Mouse (Mus musculus) erythroblast, adult 5-6 weeks (primary cell): ENCODE measurements around the gene Cd209f. TPM values are rescaled to one million over a fixed set of nuclear protein-coding genes. Genes with fewer than 3 reads are reported as not detected.
"Not testable (repeated sequence)": the region's sequence is repeated elsewhere in the genome, so short reads cannot be mapped to it uniquely, and the experiment has no call there.

ENCODE experiments used
- ATAC-seq: replicated peaks from 2 replicates; pipeline ENCODE4 v1.8.0; 2016; ENCODE audit warnings: moderate number of reproducible peaks, mild to moderate bottlenecking, moderate TSS enrichment, inconsistent platforms; ENCODE audit not compliant: poor library complexity, low FRiP score, severe bottlenecking
- total RNA-seq, 2 experiments: library from RNA; stranded (forward) in 1 of 2; stranded (reverse) in 1 of 2; fragments of 150-400 nt in 1 of 2; fragments of 200-764, 138-1000 nt in 1 of 2; gene quantifications; 2 replicates each; pipeline versions ENCODE4 v1.2.3 to v1.2.4; 2015 to 2017; ENCODE audit warnings: low replicate concordance in 2 of 2

Cd209f gene
- 2.3 and 7.1 TPM in 2 replicates for total RNA-seq (2015; ENCODE audit: low replicate concordance)
- 1.4 and 3.4 TPM in 2 replicates for total RNA-seq (2017; ENCODE audit: low replicate concordance)

DNA sequence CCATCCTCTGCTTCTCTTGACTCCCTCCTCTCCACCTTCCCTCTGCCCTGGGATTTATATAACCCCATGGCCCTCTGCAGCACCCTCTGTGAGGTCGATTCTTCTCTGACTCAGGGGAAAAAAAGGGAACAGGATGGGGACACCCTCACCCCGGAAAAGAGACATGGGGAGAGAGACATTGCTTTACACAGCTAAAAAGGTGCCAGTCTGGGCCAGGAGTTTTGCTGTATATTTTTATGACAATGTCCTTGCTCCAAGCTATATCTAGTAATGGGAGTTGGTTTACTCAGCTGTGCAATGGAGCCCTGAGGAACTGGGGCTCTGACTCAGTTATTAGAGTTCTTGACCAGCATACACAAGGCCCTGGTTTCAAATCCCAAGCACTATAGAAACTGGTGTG lies at the start of gene Cd209f:
Gene Cd209f, minus strand, starts transcription at position 101 of the 400 bp plus-strand sequence.
- not testable (repeated sequence) for ATAC-seq

- no peak for ATAC-seq
Measured at GRCm38 (mm10) chr8:4154878-4155277, 49.2 kb upstream of the Cd209f start.

- no peak for ATAC-seq
Measured at GRCm38 (mm10) chr8:4147272-4147671, 41.6 kb upstream of the Cd209f start.

DNA sequence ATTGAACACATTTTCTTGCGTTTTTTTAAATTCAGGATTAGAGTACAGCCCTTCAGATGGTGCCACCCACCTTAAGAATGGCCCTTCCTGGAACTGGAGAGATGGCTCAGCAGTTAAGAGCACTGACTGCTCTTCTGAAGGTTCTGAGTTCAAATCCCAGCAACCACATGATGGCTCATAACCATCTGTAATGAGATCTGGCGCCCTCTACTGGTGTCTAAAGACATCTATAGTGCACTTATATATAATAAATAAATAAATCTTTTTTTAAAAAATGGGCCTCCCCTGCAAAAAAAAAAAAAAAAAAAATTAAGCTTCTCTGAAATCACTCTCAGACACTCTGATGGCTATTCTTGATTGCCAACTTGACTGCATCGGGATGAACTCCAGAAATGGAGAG lies 36.1 kb upstream of the Cd209f start:
- no peak for ATAC-seq

DNA sequence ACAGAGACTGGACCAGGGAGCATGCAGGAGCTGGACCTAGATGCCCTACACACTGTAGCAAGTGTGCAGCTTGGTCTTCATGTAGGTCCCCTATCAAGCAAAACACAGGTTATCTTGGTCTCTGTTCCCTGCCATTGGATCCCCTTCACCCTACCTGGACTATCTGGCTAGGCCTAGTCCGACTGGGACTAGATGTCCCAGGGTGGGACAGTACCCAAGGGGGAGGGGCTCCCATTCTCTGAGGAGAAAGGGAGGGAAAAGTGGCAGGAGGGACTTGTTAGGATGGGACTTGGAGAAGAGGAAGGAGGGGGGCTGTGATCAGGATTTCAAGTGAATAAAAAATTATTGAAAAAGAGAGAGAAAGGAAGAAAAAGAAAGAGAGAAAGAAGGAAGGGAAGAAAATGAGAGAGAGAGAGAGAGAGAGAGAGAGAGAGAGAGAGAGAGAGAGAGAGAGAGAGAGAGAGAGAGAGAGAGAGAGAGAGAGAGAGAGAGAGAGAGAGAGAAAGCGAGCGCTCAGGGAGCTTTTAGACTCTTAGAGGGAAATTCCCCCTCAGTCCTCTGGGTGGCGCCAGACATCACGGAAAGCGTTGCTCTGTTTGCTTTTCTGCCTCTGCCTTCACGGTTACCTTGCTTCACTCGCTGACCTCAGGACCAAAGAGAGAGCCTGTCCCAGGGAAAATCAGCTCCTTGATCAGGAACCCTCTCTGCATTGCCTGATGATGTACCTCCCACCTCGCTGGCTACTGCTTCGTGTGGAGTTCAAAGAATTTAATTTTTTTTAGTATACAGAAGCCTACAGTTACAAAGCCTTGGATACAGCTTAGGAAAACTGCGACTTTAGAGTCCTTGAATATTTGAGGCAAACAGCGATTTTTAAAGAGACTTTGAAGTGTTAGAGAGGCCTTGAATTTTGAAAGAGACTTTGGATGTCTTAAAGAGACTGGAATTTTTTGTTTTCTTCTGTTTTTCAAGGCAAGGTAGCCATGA lies 34.3 kb upstream of the Cd209f start:
- peak; percentile 78 for ATAC-seq

GRCm38 (mm10) chr8:4133798-4134197 lies 28.2 kb upstream of the Cd209f start, which contains the start of gene Cd209g:
TSS of gene Cd209g (plus strand) at chr8:4134098.
- no peak for ATAC-seq

DNA sequence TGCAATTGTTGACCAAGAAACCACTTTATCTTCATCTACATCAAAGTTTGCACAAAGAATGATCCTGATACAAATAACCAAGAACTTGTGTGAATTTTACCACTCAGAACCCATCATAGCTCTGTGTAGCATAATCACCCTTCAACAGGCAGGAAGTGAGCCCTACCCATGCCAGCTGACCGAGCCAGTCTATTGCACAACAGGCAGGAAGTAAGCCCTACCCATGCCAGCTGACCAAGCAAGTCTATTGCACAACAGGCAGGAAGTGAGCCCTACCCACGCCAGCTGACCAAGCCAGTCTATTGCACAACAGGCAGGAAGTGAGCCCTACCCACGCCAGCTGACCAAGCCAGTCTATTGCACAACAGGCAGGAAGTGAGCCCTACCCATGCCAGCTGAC lies 17.1 kb downstream of the Cd209f start:
- not testable (repeated sequence) for ATAC-seq

DNA sequence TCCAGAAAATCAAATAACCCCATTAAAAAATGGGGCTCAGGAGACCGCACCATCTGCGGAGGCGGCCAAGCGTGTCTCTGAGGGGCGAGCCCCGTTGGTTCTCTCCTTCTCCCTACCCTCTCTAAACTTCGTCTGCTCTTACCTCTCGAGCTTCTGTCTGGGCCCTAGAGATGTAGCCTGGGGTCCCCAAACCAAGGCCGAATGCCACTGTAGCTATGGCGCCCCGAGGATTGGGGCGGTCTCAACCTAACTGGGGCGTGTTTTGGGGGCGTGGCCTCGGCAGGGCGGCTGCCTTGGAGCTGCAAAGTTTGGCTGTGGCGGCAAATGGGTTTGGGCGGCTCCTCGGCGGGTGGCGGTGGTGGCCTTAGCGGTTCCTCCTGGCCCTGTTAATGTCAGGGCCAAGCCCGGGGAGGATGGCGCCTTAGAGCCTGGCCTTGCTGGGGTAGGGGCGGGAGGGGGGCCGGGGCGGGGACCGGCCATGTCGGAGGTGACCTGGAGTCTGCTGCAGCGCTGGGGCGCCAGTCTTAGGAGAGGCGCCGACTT lies 18.4 kb downstream of the Cd209f start:
- ATAC-seq: peak; percentile 99

Other genes starting within 250 kb of the Cd209f start
- gene Cd209d, start 227.3 kb downstream of the Cd209f start, total RNA-seq (2015; ENCODE audit: low replicate concordance): not detected in 2 replicates
- not detected in 2 replicates for gene Cd209d, start 227.3 kb downstream of the Cd209f start, total RNA-seq (2017; ENCODE audit: low replicate concordance)
- gene Cd209b, start 179.0 kb downstream of the Cd209f start, total RNA-seq (2015; ENCODE audit: low replicate concordance): not detected in 2 replicates
- 0.09 TPM in 1 of 2 replicates, not detected in the other for gene Cd209b, start 179.0 kb downstream of the Cd209f start, total RNA-seq (2017; ENCODE audit: low replicate concordance)
- not detected in 2 replicates for gene Cd209c, start 151.1 kb downstream of the Cd209f start, total RNA-seq (2015; ENCODE audit: low replicate concordance)
- 0.17 TPM in 1 of 2 replicates, not detected in the other for gene Cd209c, start 151.1 kb downstream of the Cd209f start, total RNA-seq (2017; ENCODE audit: low replicate concordance)
- 3.1 TPM in 1 of 2 replicates, not detected in the other for gene Cd209g, start 28.3 kb upstream of the Cd209f start, total RNA-seq (2015; ENCODE audit: low replicate concordance)
- 0.56 and 0.85 TPM in 2 replicates for gene Cd209g, start 28.3 kb upstream of the Cd209f start, total RNA-seq (2017; ENCODE audit: low replicate concordance)
- 0.38 and 4.0 TPM in 2 replicates for gene Evi5l, start 60.7 kb upstream of the Cd209f start, total RNA-seq (2015; ENCODE audit: low replicate concordance)
- gene Evi5l, start 60.7 kb upstream of the Cd209f start, total RNA-seq (2017; ENCODE audit: low replicate concordance): 3.6 and 4.2 TPM in 2 replicates
- not detected in 2 replicates for gene Prr36, start 111.6 kb upstream of the Cd209f start, total RNA-seq (2015; ENCODE audit: low replicate concordance)
- gene Prr36, start 111.6 kb upstream of the Cd209f start, total RNA-seq (2017; ENCODE audit: low replicate concordance): 0.09 TPM in 1 of 2 replicates, not detected in the other
- not detected in 2 replicates for gene Lrrc8e, start 121.0 kb upstream of the Cd209f start, total RNA-seq (2015; ENCODE audit: low replicate concordance)
- not detected in 2 replicates for gene Lrrc8e, start 121.0 kb upstream of the Cd209f start, total RNA-seq (2017; ENCODE audit: low replicate concordance)
- gene Map2k7, start 132.9 kb upstream of the Cd209f start, total RNA-seq (2015; ENCODE audit: low replicate concordance): 16.3 and 22.4 TPM in 2 replicates
- 6.6 and 8.6 TPM in 2 replicates for gene Map2k7, start 132.9 kb upstream of the Cd209f start, total RNA-seq (2017; ENCODE audit: low replicate concordance)
- 0.84 TPM in 1 of 2 replicates, not detected in the other for gene Gm49320, start 133.0 kb upstream of the Cd209f start, total RNA-seq (2015; ENCODE audit: low replicate concordance)
- not detected in 2 replicates for gene Gm49320, start 133.0 kb upstream of the Cd209f start, total RNA-seq (2017; ENCODE audit: low replicate concordance)
- gene Tgfbr3l, start 142.4 kb upstream of the Cd209f start, total RNA-seq (2015; ENCODE audit: low replicate concordance): 6.1 TPM in 1 of 2 replicates, not detected in the other
- 0.43 TPM in 1 of 2 replicates, not detected in the other for gene Tgfbr3l, start 142.4 kb upstream of the Cd209f start, total RNA-seq (2017; ENCODE audit: low replicate concordance)
- 6.3 and 13.8 TPM in 2 replicates for gene Snapc2, start 147.2 kb upstream of the Cd209f start, total RNA-seq (2015; ENCODE audit: low replicate concordance)
- 0.68 and 0.84 TPM in 2 replicates for gene Snapc2, start 147.2 kb upstream of the Cd209f start, total RNA-seq (2017; ENCODE audit: low replicate concordance)
- not detected in 2 replicates for gene Ctxn1, start 153.4 kb upstream of the Cd209f start, total RNA-seq (2015; ENCODE audit: low replicate concordance)
- 0.34 TPM in 1 of 2 replicates, not detected in the other for gene Ctxn1, start 153.4 kb upstream of the Cd209f start, total RNA-seq (2017; ENCODE audit: low replicate concordance)
- 11.7 and 24.2 TPM in 2 replicates for gene Timm44, start 170.1 kb upstream of the Cd209f start, total RNA-seq (2015; ENCODE audit: low replicate concordance)
- gene Timm44, start 170.1 kb upstream of the Cd209f start, total RNA-seq (2017; ENCODE audit: low replicate concordance): 19.4 and 31.6 TPM in 2 replicates
- 14.4 and 15.9 TPM in 2 replicates for gene Ccl25, start 219.4 kb upstream of the Cd209f start, total RNA-seq (2015; ENCODE audit: low replicate concordance)
- gene Ccl25, start 219.4 kb upstream of the Cd209f start, total RNA-seq (2017; ENCODE audit: low replicate concordance): 7.4 and 12.0 TPM in 2 replicates
- 22.3 and 28.2 TPM in 2 replicates for gene Elavl1, start 219.6 kb upstream of the Cd209f start, total RNA-seq (2015; ENCODE audit: low replicate concordance)
- 17.0 and 26.2 TPM in 2 replicates for gene Elavl1, start 219.6 kb upstream of the Cd209f start, total RNA-seq (2017; ENCODE audit: low replicate concordance)